Mouse (Mus musculus) lung, postnatal 10 days (tissue): ENCODE measurements around the gene Hspe1.

Experiments used
- DNase-seq: peaks from one replicate; pipeline ENCODE4 v3.0.0; 2021

Hspe1 gene

GRCm38 (mm10) chr1:55135846-55136245 lies 47.9 kb downstream of the Hspe1 start:
- DNase-seq = no peak
